10 mouse cellular contexts compared by ENCODE assay signal in genomic region chr6:72232870-72233269, GRCm38 (mm10). TPM values are rescaled to one million over a fixed set of nuclear protein-coding genes. Genes with fewer than 3 reads are reported as not detected.
DNase-seq lines count a peak whose midpoint lies in the region; ATAC-seq and TF ChIP-seq lines count a peak whose summit lies in the region.
"Had no signal": no experiment of that assay in that cellular context is flagged by ENCODE, and none has a peak within 500 bp of the region (broad histone marks: within the 10 kb centered on the region; RNA-seq: fewer than 3 reads in every experiment).

No protein-coding gene starts in this region.

- H3K4me1 ChIP-seq in heart, embryonic 10.5 days, result peaks cover 72% of the 10 kb centered on the region
- H3K4me1 ChIP-seq in midbrain, embryonic 10.5 days, result peaks cover 73% of the 10 kb centered on the region
- H3K4me1 ChIP-seq in midbrain, embryonic 15.5 days, result peaks cover 29% of the 10 kb centered on the region
- H3K4me1 ChIP-seq in intestine, postnatal 0 days (replicated peaks; ENCODE audit: control insufficient read depth, insufficient read depth, low read length), result no peaks in the 10 kb centered on the region
- peaks cover 15% of the 10 kb centered on the region for H3K4me1 ChIP-seq in small intestine, adult 2 months (ENCODE audit: control insufficient read depth, insufficient read depth, insufficient read length, low read length)

- no peak overlapping the region for H3K27ac ChIP-seq in heart, embryonic 10.5 days
- no peak overlapping the region for H3K27ac ChIP-seq in midbrain, embryonic 10.5 days (replicated peaks)
- H3K27ac ChIP-seq in midbrain, embryonic 15.5 days, result no peak overlapping the region
- no peak overlapping the region for H3K27ac ChIP-seq in intestine, postnatal 0 days (ENCODE audit: low read depth, low read length)
- no peak overlapping the region for H3K27ac ChIP-seq in small intestine, adult 2 months (ENCODE audit: insufficient read depth, low read depth, low read length)

- TF ChIP-seq POLR2A in small intestine, adult 2 months (IDR thresholded peaks at IDR 0.05; ENCODE audit: low read depth, low read length), result no peak

- H3K9ac ChIP-seq in midbrain, embryonic 15.5 days, result no peak overlapping the region
- H3K9ac ChIP-seq in intestine, postnatal 0 days (ENCODE audit: low read depth, low read length), result no peak overlapping the region

- no peaks in the 10 kb centered on the region for H3K36me3 ChIP-seq in heart, embryonic 10.5 days
- H3K36me3 ChIP-seq in midbrain, embryonic 10.5 days, result no peaks in the 10 kb centered on the region
- H3K36me3 ChIP-seq in midbrain, embryonic 15.5 days (replicated peaks), result no peaks in the 10 kb centered on the region
- no peaks in the 10 kb centered on the region for H3K36me3 ChIP-seq in intestine, postnatal 0 days (ENCODE audit: control insufficient read depth, insufficient read depth)
- H3K36me3 ChIP-seq in small intestine, adult 2 months (ENCODE audit: control insufficient read depth, insufficient read depth, low read length), result no peaks in the 10 kb centered on the region

- no peak overlapping the region; the same call in 1 of the 2 replicates for H3K4me2 ChIP-seq in midbrain, embryonic 15.5 days
- peak overlapping the region; percentile 97 for H3K4me2 ChIP-seq in intestine, postnatal 0 days (replicated peaks; ENCODE audit: low read depth)

- ATAC-seq in midbrain, embryonic 15.5 days (replicated peaks), result no peak
- ATAC-seq in intestine, postnatal 0 days, result no peak

- H3K27me3 ChIP-seq in heart, embryonic 10.5 days (ENCODE audit: insufficient read depth, poor library complexity, severe bottlenecking), result peaks cover 61% of the 10 kb centered on the region
- H3K27me3 ChIP-seq in midbrain, embryonic 10.5 days (ENCODE audit: low read depth, poor library complexity, severe bottlenecking), result peaks cover 90% of the 10 kb centered on the region
- H3K27me3 ChIP-seq in midbrain, embryonic 15.5 days (replicated peaks), result peaks cover 34% of the 10 kb centered on the region
- H3K27me3 ChIP-seq in intestine, postnatal 0 days (replicated peaks; ENCODE audit: control insufficient read depth, insufficient read depth, low read length), result peaks cover 45% of the 10 kb centered on the region
- H3K27me3 ChIP-seq in small intestine, adult 2 months (ENCODE audit: control insufficient read depth, insufficient read depth, low read length), result peaks cover 9% of the 10 kb centered on the region

- no peak for DNase-seq in heart, embryonic 10.5 days (ENCODE audit: low spot score)
- DNase-seq in heart, adult 18-20 months, result no peak
- no peak for DNase-seq in midbrain, embryonic 10.5 days (ENCODE audit: low spot score)
- no peak for DNase-seq in spleen, postnatal 10 days (ENCODE audit: low spot score in 2 of 2)
- no peak for DNase-seq in layer of hippocampus, adult 9-11 months
- DNase-seq: kidney, adult 8-10 months; lung, postnatal 10 days had no signal

- no peak for TF ChIP-seq CTCF in intestine, postnatal 0 days (IDR thresholded peaks at IDR 0.05; ENCODE audit: low read depth)
- TF ChIP-seq CTCF in small intestine, adult 2 months (IDR thresholded peaks at IDR 0.05; ENCODE audit: extremely low read depth, insufficient read length, insufficient replicate concordance, low read depth, low read length), result no peak

- WGBS in heart, embryonic 10.5 days, result 50% methylated on average over 5 of the region's 5 CpGs
- WGBS in midbrain, embryonic 10.5 days, result 53% methylated on average over 5 of the region's 5 CpGs
- 51% methylated on average over 5 of the region's 5 CpGs for WGBS in midbrain, embryonic 15.5 days
- 63% methylated on average over 5 of the region's 5 CpGs for WGBS in intestine, postnatal 0 days
- 75% methylated on average over 5 of the region's 5 CpGs for WGBS in small intestine, adult 2 months

- H3K4me3 ChIP-seq in heart, embryonic 10.5 days, result peak overlapping the region; percentile 80; the same call in 1 of the 2 replicates
- peak overlapping the region; percentile 74 for H3K4me3 ChIP-seq in midbrain, embryonic 10.5 days
- H3K4me3 ChIP-seq in midbrain, embryonic 15.5 days, result no peak overlapping the region
- H3K4me3 ChIP-seq in intestine, postnatal 0 days (ENCODE audit: low read depth, low read length), result peak overlapping the region; percentile 62
- peak overlapping the region; percentile 46 for H3K4me3 ChIP-seq in small intestine, adult 2 months (ENCODE audit: low read depth, low read length)

- H3K9me3 ChIP-seq in heart, embryonic 10.5 days, result no peaks in the 10 kb centered on the region
- no peaks in the 10 kb centered on the region for H3K9me3 ChIP-seq in midbrain, embryonic 10.5 days (replicated peaks)
- H3K9me3 ChIP-seq in midbrain, embryonic 15.5 days, result no peaks in the 10 kb centered on the region
- no peaks in the 10 kb centered on the region for H3K9me3 ChIP-seq in intestine, postnatal 0 days (ENCODE audit: control insufficient read depth)

RNA-seq across cellular contexts. Expression of gene Atoh8, which starts 2.5 kb away (rescaled TPM):
- polyA plus RNA-seq in heart, embryonic 10.5 days (2016; fragmentation: Nextera tagmentation; extraction: Ambion mirVana), result 10.9 and 15.7 TPM in 2 replicates
- total RNA-seq in heart, adult 18-20 months (2021), result 1 to 10 TPM; 8.3 to 9.1 TPM
- 9.2 and 11.2 TPM in 2 replicates for polyA plus RNA-seq in midbrain, embryonic 10.5 days (2016; fragmentation: Nextera tagmentation; extraction: Ambion mirVana)
- 1.9 and 2.2 TPM in 2 replicates for polyA plus RNA-seq in midbrain, embryonic 15.5 days (2015; fragmentation: Nextera tagmentation; extraction: Ambion mirVana)
- polyA plus RNA-seq in intestine, postnatal 0 days (2015; fragmentation: Nextera tagmentation; extraction: Ambion mirVana), result 3.7 and 4.5 TPM in 2 replicates
- polyA plus RNA-seq in small intestine, adult 2 months (2012; rRNA removed), result 4.9 and 9.1 TPM in 2 replicates
